Mouse (Mus musculus) G1E (cell line): ENCODE data around the gene Ttf1.

Source experiments
- CTCF ChIP-seq: IDR thresholded peaks from 2 replicates; pipeline ENCODE4 v1.5.1; 2012; ENCODE audit warnings: low read depth, low read length, inconsistent platforms, mixed read lengths
- GATA1 ChIP-seq: IDR thresholded peaks from 2 replicates; pipeline ENCODE4 v1.6.1; 2012; ENCODE audit warnings: borderline replicate concordance, low read length, inconsistent platforms, mixed read lengths
- POLR2AphosphoS5 ChIP-seq: IDR thresholded peaks from 2 replicates; pipeline ENCODE4 v1.6.1; 2012; ENCODE audit warnings: low read depth, low read length, inconsistent platforms; ENCODE audit not compliant: insufficient replicate concordance
- TAL1 ChIP-seq: conservative IDR thresholded peaks from 2 replicates; pipeline ENCODE4 v1.6.1; 2012; ENCODE audit warnings: low read depth, low read length, inconsistent platforms, mixed read lengths

- TF ChIP-seq CTCF (no peak), TAL1 (no peak), POLR2AphosphoS5 (no peak), GATA1 (no peak)
Measured at GRCm38 (mm10) chr2:29130118-29130899, 70.2 kb downstream of the Ttf1 start.
